Mouse (Mus musculus) neural tube, embryonic 13.5 days (tissue): ENCODE measurements at regions not wholly inside any gene's neighbourhood (a gene's known extent, or its start where the extent isn't known, plus 50 kb on each side); places are given as distances from the start of the nearest gene placed in this dataset.

Source experiments
- ATAC-seq: fragments of 200-750 bp; cut with Nextera tagmentation; 2 replicates; pipeline ENCODE4 v1.8.0; 2017; ENCODE audit warnings: low read depth, mild to moderate bottlenecking, moderate TSS enrichment, moderate library complexity
- H3K27ac ChIP-seq: fragments of 300-500 bp; sonication (generic); replicated peaks from 2 replicates; pipeline ENCODE4 v1.5.1; 2015; ENCODE audit warnings: moderate library complexity, mild to moderate bottlenecking, inconsistent platforms
- H3K27me3 ChIP-seq: fragments of 300-500 bp; sonication (generic); 2 replicates; pipeline ENCODE4 v1.6.1; 2015; ENCODE audit warnings: mild to moderate bottlenecking, inconsistent platforms
- H3K36me3 ChIP-seq: fragments of 300-500 bp; sonication (generic); 2 replicates; pipeline ENCODE4 v1.6.1; 2015; ENCODE audit warnings: mild to moderate bottlenecking, inconsistent platforms
- H3K4me1 ChIP-seq: fragments of 300-500 bp; sonication (generic); replicated peaks from 2 replicates; pipeline ENCODE4 v1.6.1; 2015; ENCODE audit warnings: inconsistent platforms
- H3K4me2 ChIP-seq: fragments of 300-500 bp; sonication (generic); 2 replicates; pipeline ENCODE4 v1.6.1; 2015; ENCODE audit warnings: inconsistent platforms, mild to moderate bottlenecking, moderate library complexity
- H3K4me3 ChIP-seq: fragments of 300-500 bp; sonication (generic); 2 replicates; pipeline ENCODE4 v1.5.1; 2015; ENCODE audit warnings: mild to moderate bottlenecking, inconsistent platforms
- H3K9ac ChIP-seq: fragments of 300-500 bp; sonication (generic); 2 replicates; pipeline ENCODE4 v1.6.1; 2015; ENCODE audit warnings: moderate library complexity, mild to moderate bottlenecking, inconsistent platforms
- H3K9me3 ChIP-seq: fragments of 300-500 bp; sonication (generic); 2 replicates; pipeline ENCODE4 v1.6.1; 2016; ENCODE audit warnings: inconsistent platforms
- WGBS: fragments of 180-500 bp; shearing (Covaris S2); methylation state at CpG from one replicate; pipeline ENCODE4 v1.1.7; 2015; 5-methylcytosine and 5-hydroxymethylcytosine counted together

DNA sequence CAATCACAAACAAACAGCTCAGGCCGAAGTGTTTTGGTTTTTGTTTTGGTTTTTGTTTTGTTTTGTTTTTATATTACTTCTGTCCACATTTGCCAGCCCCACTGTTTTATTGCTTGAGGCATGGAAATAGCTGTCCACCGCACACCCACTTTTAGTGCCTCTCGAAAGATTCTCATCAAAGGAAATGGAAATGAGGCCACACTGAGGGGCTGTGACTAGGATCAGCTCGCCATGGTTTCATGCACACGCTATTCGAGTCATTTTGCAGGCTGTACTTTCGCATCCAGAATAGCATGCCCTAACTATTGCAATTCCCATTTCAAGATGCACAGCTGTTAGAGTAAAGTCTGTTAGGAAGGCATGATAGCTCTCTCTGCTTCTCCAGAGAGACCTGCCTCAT, 1543.4 kb upstream of the Tenm3 start:
- ATAC-seq, result no peak
- no peaks in the 10 kb centered on the region for H3K9me3 ChIP-seq
- no peak overlapping the region for H3K4me2 ChIP-seq

DNA sequence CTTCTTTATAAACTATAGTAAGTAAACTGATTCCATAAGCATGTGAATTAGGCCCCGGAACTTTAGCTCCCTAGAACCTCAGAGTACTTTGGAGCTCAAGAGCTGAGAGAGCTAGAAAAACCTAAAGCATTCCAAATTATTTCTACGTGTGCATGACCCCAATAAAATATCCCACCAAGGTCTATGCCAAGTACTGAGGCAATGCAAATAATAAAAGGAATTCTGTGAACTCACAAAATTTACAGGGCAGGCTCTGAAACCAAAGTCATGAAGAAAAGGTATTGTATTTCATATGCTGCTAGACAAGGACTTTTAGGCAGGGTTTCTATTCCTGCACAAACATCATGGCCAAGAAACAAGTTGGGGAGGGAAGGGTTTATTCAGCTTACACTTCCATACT, 1539.9 kb upstream of the Tenm3 start:
- H3K27me3 ChIP-seq, result no peaks in the 10 kb centered on the region
- no peak overlapping the region for H3K9ac ChIP-seq
- no peaks in the 10 kb centered on the region for H3K36me3 ChIP-seq
- 86% methylated on average over 2 of the region's 2 CpGs for WGBS
- no peak for ATAC-seq
- no peak overlapping the region for H3K4me3 ChIP-seq
- H3K4me2 ChIP-seq, result no peak overlapping the region
- no peak overlapping the region for H3K27ac ChIP-seq
- H3K9me3 ChIP-seq, result no peaks in the 10 kb centered on the region
- H3K4me1 ChIP-seq, result peaks cover 10% of the 10 kb centered on the region

More for the DNA sequence above, 1543.4 kb upstream of the Tenm3 start:
- Histone ChIP-seq H3K9ac (no peak overlapping the region), H3K4me1 (peaks cover 5% of the 10 kb centered on the region; the same call in 1 of the 2 replicates), H3K27me3 (no peaks in the 10 kb centered on the region), H3K4me3 (no peak overlapping the region), H3K36me3 (no peaks in the 10 kb centered on the region), H3K27ac (no peak overlapping the region)
- 27% methylated on average over 7 of the region's 7 CpGs for WGBS

DNA sequence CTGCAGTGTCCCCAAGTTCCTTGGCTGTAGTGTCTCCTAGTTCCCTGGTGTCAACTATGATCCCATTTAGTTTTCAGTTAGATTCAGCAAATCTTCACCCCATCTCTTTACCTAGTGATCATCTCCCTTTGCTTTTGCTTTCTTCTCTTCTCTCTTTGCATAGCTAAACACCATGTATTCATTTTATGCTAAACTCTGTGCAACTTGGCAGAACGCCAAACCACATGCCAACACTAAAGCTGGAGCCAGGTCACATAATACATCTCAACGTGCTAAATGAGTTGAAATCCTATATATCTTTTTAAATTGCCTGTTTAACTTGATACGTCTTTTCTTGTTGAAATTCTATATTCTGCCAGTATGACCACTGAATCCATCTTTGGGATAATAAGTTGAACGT, 1536.0 kb upstream of the Tenm3 start:
- 36% methylated on average over 4 of the region's 4 CpGs for WGBS
- H3K4me2 ChIP-seq, result no peak overlapping the region
- H3K36me3 ChIP-seq, result no peaks in the 10 kb centered on the region
- peaks cover 5% of the 10 kb centered on the region; the same call in 1 of the 2 replicates for H3K4me1 ChIP-seq
- H3K9ac ChIP-seq, result no peak overlapping the region
- no peaks in the 10 kb centered on the region for H3K27me3 ChIP-seq
- H3K27ac ChIP-seq, result no peak overlapping the region
- no peaks in the 10 kb centered on the region for H3K9me3 ChIP-seq
- H3K4me3 ChIP-seq, result no peak overlapping the region
- ATAC-seq, result no peak

DNA sequence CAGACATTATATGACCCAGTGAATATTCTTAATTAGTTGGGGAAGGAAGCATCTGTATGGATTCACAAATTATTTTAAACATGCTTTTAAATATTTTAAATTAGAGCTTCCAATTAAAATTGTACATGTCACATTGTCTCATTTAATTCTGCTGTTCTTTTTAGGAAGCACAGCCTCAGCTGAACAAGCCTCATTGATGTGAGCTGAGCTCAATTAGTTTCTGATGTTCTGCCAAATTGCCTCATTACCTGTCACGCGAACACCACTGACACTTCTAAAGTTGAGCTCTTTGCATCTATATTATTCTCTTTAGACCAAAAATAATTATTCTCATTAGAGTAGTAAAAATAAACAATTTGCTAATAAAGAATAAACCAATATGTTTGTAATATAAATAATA, 1530.0 kb upstream of the Tenm3 start:
- Histone ChIP-seq H3K4me2 (no peak overlapping the region), H3K36me3 (no peaks in the 10 kb centered on the region), H3K27me3 (no peaks in the 10 kb centered on the region), H3K9ac (no peak overlapping the region), H3K27ac (no peak overlapping the region), H3K4me3 (no peak overlapping the region), H3K4me1 (no peaks in the 10 kb centered on the region), H3K9me3 (no peaks in the 10 kb centered on the region)
- ATAC-seq, result no peak
- WGBS, result 61% methylated on average over 2 of the region's 2 CpGs

DNA sequence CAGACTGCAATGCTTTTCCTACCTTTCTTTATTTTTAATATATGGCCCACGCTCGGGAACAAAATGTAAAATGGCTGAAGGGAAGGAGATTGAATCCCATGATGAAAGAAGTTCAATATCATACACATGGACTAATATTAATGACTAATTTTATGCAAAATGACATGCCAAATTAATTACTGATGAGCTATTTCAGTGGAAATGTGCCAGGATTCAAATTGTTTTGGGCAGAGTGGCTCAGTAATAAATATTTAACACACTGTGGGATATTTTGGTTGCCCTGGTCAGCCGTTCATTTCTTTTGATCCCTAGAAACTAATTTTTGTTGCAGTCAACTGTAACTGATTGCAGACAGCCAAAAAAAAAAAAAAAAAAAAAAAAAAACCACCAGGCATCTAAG, 1482.7 kb upstream of the Tenm3 start:
- H3K4me1 ChIP-seq, result peaks cover 3% of the 10 kb centered on the region
- no peaks in the 10 kb centered on the region for H3K27me3 ChIP-seq
- 51% methylated on average over 3 of the region's 3 CpGs for WGBS
- H3K36me3 ChIP-seq, result no peaks in the 10 kb centered on the region
- H3K4me2 ChIP-seq, result no peak overlapping the region
- H3K27ac ChIP-seq, result no peak overlapping the region
- no peaks in the 10 kb centered on the region for H3K9me3 ChIP-seq
- ATAC-seq, result no peak
- H3K9ac ChIP-seq, result no peak overlapping the region
- H3K4me3 ChIP-seq, result no peak overlapping the region

DNA sequence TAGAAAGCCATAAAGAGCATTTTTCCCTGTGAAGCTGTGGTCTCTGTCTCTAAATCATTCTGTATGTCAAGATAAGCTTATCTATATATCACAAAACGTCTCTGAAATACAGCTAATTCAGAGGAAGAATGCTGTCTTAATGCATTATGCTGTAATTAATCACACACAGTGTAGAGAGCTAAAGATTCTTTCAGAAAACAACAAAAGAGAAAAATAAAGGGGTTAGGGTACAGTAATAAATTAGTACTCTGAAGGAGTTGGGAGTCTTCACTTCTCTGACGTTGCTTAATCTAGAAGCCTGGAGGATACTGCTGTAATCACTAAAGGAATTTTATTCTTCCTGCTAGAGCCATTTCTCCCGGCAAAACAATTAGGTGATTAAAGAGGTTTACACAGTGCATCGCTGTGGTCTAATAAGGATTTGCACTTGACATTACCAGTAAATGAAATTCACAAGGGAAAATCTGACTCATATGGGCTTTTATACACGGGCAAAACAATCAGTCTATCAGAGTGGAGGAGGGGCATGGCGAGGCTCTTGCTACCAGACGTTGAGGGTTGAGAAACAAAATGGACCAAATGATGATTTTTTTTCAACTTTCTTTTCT, 1477.7 kb upstream of the Tenm3 start:
- Histone ChIP-seq H3K4me1 (peaks cover 7% of the 10 kb centered on the region), H3K4me3 (no peak overlapping the region), H3K27ac (no peak overlapping the region), H3K36me3 (no peaks in the 10 kb centered on the region), H3K27me3 (no peaks in the 10 kb centered on the region), H3K9me3 (no peaks in the 10 kb centered on the region), H3K9ac (no peak overlapping the region), H3K4me2 (peak overlapping the region; percentile 30; the same call in 1 of the 2 replicates)
- 12% methylated on average over 7 of the region's 7 CpGs for WGBS
- ATAC-seq, result peak; percentile 76

DNA sequence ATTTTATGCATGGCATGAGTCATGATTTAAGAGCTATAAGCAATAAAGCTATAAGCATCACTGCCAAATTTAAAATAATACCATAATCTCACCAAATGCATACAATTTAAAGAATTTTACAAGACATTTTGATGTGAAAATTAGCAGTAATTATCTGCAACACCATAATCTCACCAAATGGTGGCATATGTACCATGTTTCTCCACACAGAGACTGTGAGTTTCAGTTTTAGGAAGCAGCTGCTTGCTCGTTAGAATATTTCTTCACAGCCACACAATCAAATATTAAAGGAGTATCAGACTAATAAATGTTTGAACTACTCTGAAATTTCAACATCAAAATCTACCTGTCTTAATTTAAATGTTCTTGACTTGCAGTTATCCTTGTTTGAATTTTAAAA, 1472.9 kb upstream of the Tenm3 start:
- Histone ChIP-seq H3K9me3 (no peaks in the 10 kb centered on the region), H3K27ac (no peak overlapping the region), H3K36me3 (no peaks in the 10 kb centered on the region), H3K4me1 (peaks cover 6% of the 10 kb centered on the region), H3K4me3 (no peak overlapping the region), H3K27me3 (no peaks in the 10 kb centered on the region), H3K9ac (no peak overlapping the region), H3K4me2 (no peak overlapping the region)
- no peak for ATAC-seq
- 51% methylated on average over 1 of the region's 1 CpGs for WGBS

DNA sequence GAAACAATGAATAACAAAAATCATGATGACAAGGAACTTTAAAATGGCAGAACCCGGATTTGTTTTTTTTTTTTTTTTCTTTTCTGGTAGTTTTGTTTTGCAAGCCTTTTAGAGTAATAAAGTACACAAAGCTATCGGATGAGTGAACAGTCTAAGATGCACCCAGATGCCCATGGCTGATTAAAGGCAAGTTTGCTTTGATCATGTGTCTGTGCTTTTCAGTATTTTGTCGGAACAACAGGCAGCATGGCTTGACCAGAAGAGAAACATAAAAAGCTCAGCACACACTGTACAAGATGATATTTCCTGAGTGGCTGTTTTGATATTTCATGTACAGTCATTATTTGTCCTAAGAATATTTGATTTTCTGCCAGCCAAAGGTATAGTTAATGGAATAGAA, 1466.6 kb upstream of the Tenm3 start:
- H3K36me3 ChIP-seq, result no peaks in the 10 kb centered on the region
- no peaks in the 10 kb centered on the region for H3K4me1 ChIP-seq
- H3K4me3 ChIP-seq, result no peak overlapping the region
- no peak overlapping the region for H3K4me2 ChIP-seq
- WGBS, result 78% methylated on average over 3 of the region's 3 CpGs
- H3K27ac ChIP-seq, result no peak overlapping the region
- ATAC-seq, result no peak
- no peaks in the 10 kb centered on the region for H3K9me3 ChIP-seq
- no peak overlapping the region for H3K9ac ChIP-seq
- H3K27me3 ChIP-seq, result no peaks in the 10 kb centered on the region

DNA sequence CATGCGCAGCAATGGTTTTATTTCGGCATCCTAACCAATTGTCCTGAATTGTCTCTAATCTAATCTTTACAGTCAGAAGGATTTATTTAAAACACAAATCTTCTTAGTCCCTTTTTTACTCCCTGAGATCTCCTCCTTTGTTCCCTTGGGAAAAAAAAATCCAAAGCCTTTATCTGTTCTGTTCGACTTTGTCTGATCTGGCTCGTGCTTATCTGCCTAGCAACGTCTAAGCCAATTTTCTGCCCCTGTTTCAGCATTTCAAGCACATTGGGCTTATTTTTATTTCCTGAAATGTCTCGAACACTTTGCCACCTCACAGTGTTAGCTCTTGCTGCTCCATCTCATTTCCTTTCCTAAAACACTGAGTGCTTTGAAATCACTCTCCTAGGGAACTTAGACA, 1456.6 kb upstream of the Tenm3 start:
- Histone ChIP-seq H3K27ac (no peak overlapping the region), H3K36me3 (no peaks in the 10 kb centered on the region), H3K27me3 (no peaks in the 10 kb centered on the region), H3K9me3 (no peaks in the 10 kb centered on the region), H3K4me3 (no peak overlapping the region), H3K4me1 (no peaks in the 10 kb centered on the region), H3K9ac (no peak overlapping the region), H3K4me2 (no peak overlapping the region)
- WGBS, result 72% methylated on average over 6 of the region's 6 CpGs
- no peak for ATAC-seq

DNA sequence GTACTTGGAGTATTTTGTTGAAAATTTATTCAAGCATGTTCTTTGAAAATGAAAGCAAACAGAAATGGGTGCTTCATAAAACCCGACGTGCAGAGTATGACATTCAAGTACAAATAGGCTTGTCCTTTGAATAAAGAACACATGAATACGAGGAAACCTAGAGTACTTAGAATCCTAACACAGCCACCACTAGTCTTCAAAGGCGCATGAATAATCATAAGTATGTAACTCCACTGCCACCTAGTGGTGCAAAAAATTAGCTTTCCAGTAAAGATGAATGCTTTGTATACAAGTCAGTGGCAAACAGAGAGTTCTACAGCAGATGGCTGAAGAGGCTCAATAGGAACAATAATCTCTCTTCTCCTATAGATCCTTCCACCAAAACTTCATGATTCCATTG, 1449.8 kb upstream of the Tenm3 start:
- no peak overlapping the region for H3K4me2 ChIP-seq
- H3K4me3 ChIP-seq, result no peak overlapping the region
- peaks cover 4% of the 10 kb centered on the region; the same call in 1 of the 2 replicates for H3K4me1 ChIP-seq
- no peaks in the 10 kb centered on the region for H3K9me3 ChIP-seq
- H3K9ac ChIP-seq, result no peak overlapping the region
- 2% methylated on average over 4 of the region's 4 CpGs for WGBS
- H3K27me3 ChIP-seq, result no peaks in the 10 kb centered on the region
- ATAC-seq, result peak; percentile 88
- H3K36me3 ChIP-seq, result no peaks in the 10 kb centered on the region
- no peak overlapping the region for H3K27ac ChIP-seq

DNA sequence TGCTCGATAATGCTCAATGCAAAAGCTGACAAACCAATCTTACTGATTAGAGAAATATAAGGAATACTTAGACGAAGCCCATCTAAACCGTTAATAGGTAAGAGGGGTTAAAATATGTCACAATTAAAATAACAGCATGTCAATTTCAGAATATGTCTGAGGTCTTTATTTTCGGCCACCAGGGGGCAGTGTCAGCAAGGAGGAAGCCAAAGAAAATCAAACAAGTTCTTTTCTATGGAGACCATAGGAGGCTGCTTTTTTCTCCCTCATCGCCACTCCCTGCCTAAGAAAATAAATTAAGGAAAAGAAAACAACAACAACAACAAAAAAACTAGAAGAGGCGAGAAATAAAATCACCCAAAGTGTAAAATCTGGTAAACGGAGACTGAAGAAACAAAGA, 1448.4 kb upstream of the Tenm3 start:
- WGBS, result 37% methylated on average over 7 of the region's 7 CpGs
- Histone ChIP-seq H3K9ac (no peak overlapping the region), H3K36me3 (no peaks in the 10 kb centered on the region), H3K27ac (no peak overlapping the region), H3K9me3 (no peaks in the 10 kb centered on the region), H3K4me3 (no peak overlapping the region), H3K4me2 (peak overlapping the region; percentile 27), H3K27me3 (no peaks in the 10 kb centered on the region), H3K4me1 (peaks cover 4% of the 10 kb centered on the region; the same call in 1 of the 2 replicates)
- ATAC-seq, result no peak

DNA sequence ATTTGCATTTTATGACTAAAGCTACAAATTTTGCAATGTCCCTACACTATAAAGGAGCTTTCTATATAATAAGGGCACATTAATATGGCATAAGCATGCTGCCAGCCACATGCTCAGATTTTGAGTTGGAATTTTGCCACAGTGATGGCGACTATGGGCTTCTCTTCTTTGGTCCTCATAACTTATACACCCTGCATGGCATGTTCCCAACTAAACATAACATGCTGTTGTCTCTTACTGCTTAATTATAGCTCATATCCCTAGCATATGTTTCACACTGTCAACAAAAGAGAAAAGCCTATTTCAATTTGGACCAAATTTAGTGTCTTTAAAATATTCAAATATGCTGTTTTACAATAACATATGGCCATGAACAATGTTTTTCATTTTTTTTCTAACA, 1432.6 kb upstream of the Tenm3 start:
- 76% methylated on average over 1 of the region's 1 CpGs for WGBS
- H3K36me3 ChIP-seq, result no peaks in the 10 kb centered on the region
- H3K4me2 ChIP-seq, result no peak overlapping the region
- H3K4me3 ChIP-seq, result no peak overlapping the region
- no peak for ATAC-seq
- H3K9me3 ChIP-seq, result no peaks in the 10 kb centered on the region
- H3K27me3 ChIP-seq, result no peaks in the 10 kb centered on the region
- no peaks in the 10 kb centered on the region for H3K4me1 ChIP-seq
- no peak overlapping the region for H3K9ac ChIP-seq
- no peak overlapping the region for H3K27ac ChIP-seq

DNA sequence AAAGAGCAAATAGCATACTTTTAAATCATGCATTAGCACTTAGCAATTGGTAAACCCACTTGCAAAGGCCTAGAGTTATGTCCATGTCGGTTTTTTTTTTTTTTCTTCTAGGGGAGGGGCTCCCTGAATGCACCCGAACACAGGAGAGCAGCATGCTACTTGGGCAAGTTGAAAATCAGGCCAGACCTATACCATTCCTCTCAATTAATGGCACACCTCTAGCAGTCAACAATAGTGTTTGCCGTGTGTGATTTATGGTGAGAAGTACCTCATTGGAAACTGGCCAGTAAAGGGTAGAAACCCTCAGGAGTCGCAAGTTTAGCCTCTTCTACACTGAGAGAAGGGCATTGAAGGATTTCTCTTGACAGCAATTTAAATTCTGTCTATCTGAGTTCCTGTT, 1421.0 kb upstream of the Tenm3 start:
- Histone ChIP-seq H3K4me1 (no peaks in the 10 kb centered on the region), H3K4me2 (no peak overlapping the region), H3K36me3 (no peaks in the 10 kb centered on the region), H3K27ac (no peak overlapping the region), H3K4me3 (no peak overlapping the region), H3K9me3 (no peaks in the 10 kb centered on the region), H3K9ac (no peak overlapping the region), H3K27me3 (no peaks in the 10 kb centered on the region)
- no peak for ATAC-seq
- WGBS, result 48% methylated on average over 4 of the region's 4 CpGs
